Mouse (Mus musculus) left cerebral cortex, adult 2 months (tissue): ENCODE data around the gene Ganab. TPM values are rescaled to one million over a fixed set of nuclear protein-coding genes. Genes with fewer than 3 reads are reported as not detected.
A peak's percentile ranks its signal among the peaks of the same experiment; 100 is the strongest.
"Not testable (repeated sequence)": the region's sequence is repeated elsewhere in the genome, so short reads cannot be mapped to it uniquely, and the experiment has no call there.

ENCODE experiments used
- DNase-seq, 2 experiments: peaks; one replicate each; pipeline ENCODE4 v3.0.0; 2021 to 2022; ENCODE audit warnings: low spot score in 2 of 2, mixed read lengths in 1 of 2; ENCODE audit errors: extremely low spot score in 1 of 2
- H3K27ac ChIP-seq: fragments of 200-600 bp; 2 replicates; pipeline ENCODE4 v1.8.1; 2022
- H3K4me3 ChIP-seq: fragments of 200-600 bp; 2 replicates; pipeline ENCODE4 v1.8.1; 2022
- CTCF ChIP-seq: fragments of 200-600 bp; IDR thresholded peaks from 2 replicates; pipeline ENCODE4 v1.8.1; 2022; ENCODE audit warnings: antibody characterized with exemption, mild to moderate bottlenecking, moderate library complexity
- intact Hi-C: fragments of 180-260 bp; cut with DNase I; formaldehyde crosslinking; loops from one replicate; pipeline ENCODE4 v1.15.1; 2025
- long read RNA-seq, 2 experiments: library from polyadenylated mRNA; stranded (forward); transcript quantifications; one replicate each; pipeline ENCODE4 v2.0.0; 2021; ENCODE audit warnings: borderline mapping rate in 2 of 2
- total RNA-seq, 2 experiments: library from RNA; stranded (reverse); gene quantifications; 2 replicates each; pipeline ENCODE4 v1.2.3; 2021

Gene Ganab
- total RNA-seq: 100 to 1,000 TPM in 1 of 2 experiments, 10 to 100 TPM in 1; 96.4 to 104 TPM
- long read RNA-seq, experiment 1, transcript Ganab-201 (25 exons, 3,860 nt): minor isoform, 15 of 110 reads
- long read RNA-seq, experiment 1, transcript Ganab-202 (24 exons, 3,788 nt): major isoform, 60 of 110 reads
- long read RNA-seq, experiment 1, partial matches to known transcripts: 15 of 110 reads
- long read RNA-seq, experiment 1, other reads (novel, unspliced or antisense): 20 of 110 reads
- long read RNA-seq, experiment 2, transcript Ganab-201 (25 exons, 3,860 nt): minor isoform, 8 of 74 reads
- long read RNA-seq, experiment 2, transcript Ganab-202 (24 exons, 3,788 nt): major isoform, 38 of 74 reads
- long read RNA-seq, experiment 2, partial matches to known transcripts: 17 of 74 reads
- long read RNA-seq, experiment 2, other reads (novel, unspliced or antisense): 11 of 74 reads

DNA sequence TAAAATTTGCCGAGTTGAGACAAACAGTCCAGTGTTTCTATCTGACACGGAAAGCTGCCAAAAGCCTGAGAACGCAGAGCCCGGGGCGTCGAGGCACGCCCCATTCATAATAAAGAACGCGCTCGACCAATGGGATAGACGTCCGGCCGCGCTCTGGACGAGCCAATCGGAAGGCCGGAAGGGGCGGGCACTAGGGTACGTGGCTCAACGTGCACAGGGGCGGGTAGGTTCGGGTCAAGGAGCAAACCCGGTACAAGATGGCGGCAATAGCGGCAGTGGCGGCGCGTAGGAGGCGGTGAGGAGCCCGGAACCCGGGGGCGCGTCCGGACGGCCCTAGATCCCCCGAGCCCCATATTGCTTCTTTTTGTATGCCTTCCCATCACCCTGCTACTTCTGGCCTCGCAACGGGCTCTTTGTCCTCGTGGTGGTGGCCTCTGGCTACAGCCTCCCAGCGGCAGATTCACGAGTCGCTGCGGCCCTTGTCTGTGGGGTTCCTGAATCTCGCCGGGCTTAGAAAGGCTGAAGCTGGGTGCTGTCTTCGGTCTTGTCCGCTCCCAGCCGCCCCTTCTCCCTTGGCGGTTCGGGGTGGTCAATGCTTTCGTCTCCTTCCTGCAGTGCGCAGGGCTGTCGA lies at the start of gene Ganab:
Ganab (plus strand) TSS at position 207 of the 631 bp plus-strand sequence.
- intact Hi-C loops: no loop called here

GRCm38 (mm10) chr19:8848356-8848755 lies 49.5 kb upstream of the Ganab start:
- no peak for TF ChIP-seq CTCF
- H3K4me3 ChIP-seq: no peak overlapping the region
- no peak for DNase-seq
- intact Hi-C loops: no loop called here
- no peak overlapping the region for H3K27ac ChIP-seq

More for the DNA sequence above, at the start of gene Ganab:
- peak; percentile 94 to 96 for DNase-seq
- Histone ChIP-seq H3K27ac (peak within 1 kb of the TSS; percentile 91), H3K4me3 (peak within 1 kb of the TSS; percentile 72)
- no peak; the same call in 1 of the 2 replicates for TF ChIP-seq CTCF

DNA sequence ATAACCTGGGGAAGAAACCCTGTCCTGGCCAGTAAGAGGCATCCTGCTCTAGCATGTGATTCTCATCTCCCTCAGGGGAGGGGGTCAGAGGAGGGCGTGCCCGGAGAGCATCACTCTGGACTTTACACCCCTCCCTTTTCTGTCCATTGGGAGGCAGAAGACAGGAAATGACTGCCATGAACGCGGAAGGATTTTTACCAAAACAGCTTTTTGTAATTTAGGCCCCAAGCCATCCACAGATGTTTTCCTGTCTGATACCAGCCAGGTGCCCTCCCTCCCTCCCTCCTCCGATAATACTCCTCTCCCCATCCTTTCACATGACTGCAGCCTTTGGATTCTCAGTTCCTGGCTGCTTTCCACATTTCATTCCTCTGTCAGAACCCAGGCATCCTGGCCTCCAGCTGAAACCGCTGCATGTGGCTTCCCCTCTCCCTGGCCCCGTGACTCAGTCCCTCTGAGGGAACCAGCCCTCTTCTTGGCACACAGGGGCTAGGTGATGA lies 47.4 kb upstream of the Ganab start, which contains the start of gene Lrrn4cl:
Lrrn4cl (plus strand) TSS at position 367 of the 500 bp plus-strand sequence.
- intact Hi-C loops: no loop called here
- DNase-seq: no peak
- no peak for TF ChIP-seq CTCF
- Histone ChIP-seq H3K27ac (peak within 1 kb of the TSS; percentile 26; the same call in 1 of the 2 replicates), H3K4me3 (no peak within 1 kb of the TSS)

DNA sequence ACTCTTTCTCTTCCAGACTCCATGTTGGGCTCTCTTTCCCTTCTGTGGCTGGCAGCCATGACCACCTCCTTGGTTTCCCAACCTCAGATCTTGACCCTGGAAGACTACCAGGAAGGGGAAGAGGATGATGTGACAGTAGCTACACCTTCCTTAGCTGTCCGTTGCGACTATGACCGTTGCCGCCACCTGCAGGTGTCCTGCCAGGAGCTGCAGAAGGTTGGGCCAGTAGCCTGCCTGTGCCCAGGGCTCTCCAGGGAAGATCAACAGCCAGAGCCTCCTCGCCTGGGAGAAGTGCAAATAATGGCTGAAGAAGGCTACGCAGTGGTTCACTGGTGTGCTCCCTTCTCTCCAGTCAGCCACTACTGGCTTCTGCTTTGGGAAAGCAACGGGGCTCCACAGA lies 46.2 kb upstream of the Ganab start:
- DNase-seq: no peak
- H3K27ac ChIP-seq: peak overlapping the region; percentile 75
- no peak for TF ChIP-seq CTCF
- intact Hi-C loops: no loop called here
- H3K4me3 ChIP-seq: no peak overlapping the region

GRCm38 (mm10) chr19:8852236-8852928 lies 45.5 kb upstream of the Ganab start:
- no peak for TF ChIP-seq CTCF
- Histone ChIP-seq H3K4me3 (no peak overlapping the region), H3K27ac (peak overlapping the region; percentile 75)
- no peak for DNase-seq
- intact Hi-C loops: no loop called here

DNA sequence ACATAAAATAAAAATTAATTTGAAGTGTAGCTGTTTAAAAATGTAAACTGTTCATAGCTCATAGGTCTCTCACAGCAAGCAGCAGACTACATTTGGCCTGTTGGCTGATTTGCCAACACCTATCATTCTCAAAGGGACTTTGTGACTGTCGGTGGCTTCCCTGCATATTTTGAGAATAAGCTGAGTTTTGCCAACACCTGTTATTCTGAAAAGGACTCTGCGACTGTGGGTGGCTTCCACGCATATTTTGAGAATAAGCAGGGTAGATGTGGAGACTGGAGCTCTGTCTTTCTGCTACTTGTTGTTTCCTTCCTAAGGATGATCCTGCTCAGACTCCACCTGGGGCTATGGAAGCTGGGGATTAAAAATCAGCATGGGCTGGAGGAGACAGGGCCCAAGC lies 44.8 kb upstream of the Ganab start:
- intact Hi-C loops: no loop called here
- no peak for TF ChIP-seq CTCF
- Histone ChIP-seq H3K4me3 (no peak overlapping the region), H3K27ac (peak overlapping the region; percentile 42; the same call in 1 of the 2 replicates)
- no peak for DNase-seq

DNA sequence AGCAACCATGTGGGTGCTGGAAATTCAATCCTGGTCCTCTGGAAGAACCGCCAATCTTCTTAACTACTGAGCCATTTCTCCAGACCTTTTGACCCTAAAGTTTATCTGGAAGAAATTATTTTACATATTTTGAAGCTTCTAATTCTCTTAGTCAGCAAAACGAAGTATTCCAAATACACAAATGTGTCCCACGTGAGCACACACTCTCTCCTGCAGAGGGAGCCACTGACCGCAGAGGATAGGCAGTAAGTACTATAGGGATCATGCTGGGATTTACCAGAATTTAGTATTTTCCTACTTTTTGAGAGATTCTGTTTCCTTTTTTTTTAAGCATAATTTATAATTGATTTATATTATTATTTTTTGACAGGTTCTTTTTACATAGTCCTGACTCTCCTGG lies 40.2 kb upstream of the Ganab start:
- intact Hi-C loops: loop anchor here (5.0 kb wide), 1 partner anchor 255 kb away; no protein-coding TSS in a partner anchor
- no peak overlapping the region for H3K4me3 ChIP-seq
- peak; percentile 73 for TF ChIP-seq CTCF
- no peak for DNase-seq
- H3K27ac ChIP-seq: no peak overlapping the region

DNA sequence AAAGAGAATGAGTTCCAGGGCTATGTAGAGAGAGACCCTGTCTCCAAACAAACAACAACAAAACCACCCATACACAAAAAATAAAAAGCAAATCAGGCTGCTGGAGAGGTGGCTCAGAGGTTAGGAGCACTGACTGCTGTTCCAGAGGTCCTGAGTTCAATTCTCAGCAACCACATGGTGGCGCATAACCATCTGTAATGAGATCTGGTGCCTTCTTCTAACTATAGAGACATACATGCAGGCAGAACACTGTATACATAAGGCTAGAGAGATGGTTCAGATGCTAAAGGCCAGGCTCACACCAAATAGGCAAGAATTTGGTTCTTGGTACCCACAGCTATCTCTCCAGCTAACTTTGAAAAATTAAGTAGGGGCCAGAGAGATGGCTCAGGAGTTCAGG lies 38.9 kb upstream of the Ganab start:
- TF ChIP-seq CTCF: peak; percentile 47
- DNase-seq: no peak
- H3K27ac ChIP-seq: no peak overlapping the region
- intact Hi-C loops: loop anchor here (5.0 kb wide), 1 partner anchor 253 kb away; no protein-coding TSS in a partner anchor
- H3K4me3 ChIP-seq: no peak overlapping the region

DNA sequence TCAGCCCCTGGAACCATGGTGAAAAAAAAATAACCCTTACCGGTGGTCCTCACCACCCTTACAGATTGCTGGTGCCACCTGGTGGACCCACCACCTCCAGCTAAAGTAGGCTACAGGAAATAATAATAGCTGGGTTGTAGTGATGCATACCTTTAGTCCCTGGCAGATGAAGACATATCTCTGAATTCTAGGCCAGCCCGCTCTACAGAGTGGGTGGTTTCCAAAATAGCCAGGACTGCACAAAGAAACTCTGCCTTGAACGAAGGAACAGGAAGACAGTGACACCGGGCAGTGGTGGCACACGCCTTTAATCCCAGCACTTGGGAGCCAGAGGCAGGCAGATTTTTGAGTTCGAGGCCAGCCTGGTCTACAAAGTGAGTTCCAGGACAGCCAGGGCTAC lies 33.6 kb upstream of the Ganab start:
- no peak for DNase-seq
- TF ChIP-seq CTCF: no peak; the same call in 1 of the 2 replicates
- intact Hi-C loops: no loop called here
- Histone ChIP-seq H3K4me3 (no peak overlapping the region), H3K27ac (no peak overlapping the region)

DNA sequence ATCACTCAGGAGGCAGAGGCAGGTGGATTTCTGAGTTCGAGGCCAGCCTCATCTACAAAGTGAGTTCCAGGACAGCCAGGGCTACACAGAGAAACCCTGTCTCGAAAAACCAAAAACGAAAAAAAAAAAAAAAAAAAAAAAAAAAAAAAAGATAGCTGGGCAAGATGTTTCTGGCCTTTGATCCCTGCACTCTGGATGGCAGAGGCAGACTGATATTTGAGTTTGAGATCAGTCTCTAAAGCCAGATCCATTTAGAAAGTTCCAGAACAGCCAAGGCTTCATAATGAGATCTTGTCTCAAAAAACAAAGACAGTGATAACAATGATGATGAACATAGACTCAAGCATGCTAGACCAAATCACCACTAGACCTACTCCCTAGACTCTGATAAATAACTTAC lies 27.5 kb upstream of the Ganab start:
- H3K4me3 ChIP-seq, intact Hi-C loops, H3K27ac ChIP-seq, DNase-seq: not testable (repeated sequence)

GRCm38 (mm10) chr19:8870838-8871237 lies 27.0 kb upstream of the Ganab start:
- intact Hi-C loops: loop anchor here (1.0 kb wide), 1 partner anchor 52 kb away; the partner anchor contains the start of gene Ttc9c
- peak overlapping the region; percentile 82 for H3K27ac ChIP-seq
- peak overlapping the region; percentile 88 for H3K4me3 ChIP-seq
- no peak for DNase-seq
- no peak for TF ChIP-seq CTCF
